Mouse (Mus musculus): ENCODE data around the gene Epb41l3. TPM values are rescaled to one million over a fixed set of nuclear protein-coding genes. Genes with fewer than 3 reads are reported as not detected.

Epb41l3 gene
- total RNA-seq, 1 experiment from 2014 or later = 15.7 TPM

Other genes with a start within 250 kb of the Epb41l3 start
- 0.70 and 0.90 TPM in 2 replicates for gene Tmem200c, start 249.1 kb upstream of the Epb41l3 start, total RNA-seq (2021)